Mouse (Mus musculus) E14TG2a.4 (cell line): Measurements from ENCODE around the gene Endog.

Experiments used
- CTCF ChIP-seq: conservative IDR thresholded peaks from 2 replicates; pipeline ENCODE4 v1.5.1; 2014; ENCODE audit warnings: low read length
- POU5F1 ChIP-seq: IDR thresholded peaks from 2 replicates; pipeline ENCODE4 v1.6.1; 2014; ENCODE audit warnings: low read length, borderline replicate concordance

DNA sequence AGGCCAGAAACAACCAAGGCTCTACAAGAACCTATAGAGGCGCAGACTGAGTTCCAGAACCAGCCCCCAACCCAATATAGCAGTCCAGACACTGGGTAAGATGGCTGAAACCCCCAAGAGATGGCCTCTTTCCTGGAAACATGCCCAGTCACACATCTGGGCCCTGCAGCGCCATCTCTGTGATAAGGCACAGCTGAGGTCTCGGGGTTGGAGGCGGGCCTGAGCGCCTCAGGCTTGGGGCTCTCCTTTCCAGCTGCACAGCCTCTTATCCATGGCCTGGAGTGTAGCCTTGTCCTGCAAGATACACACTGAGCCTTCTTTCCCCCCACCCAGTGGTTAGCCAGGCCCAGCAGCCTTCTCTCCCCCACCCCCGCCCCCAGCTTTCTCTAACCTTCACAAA, 14.0 kb downstream of the Endog start:
- TF ChIP-seq CTCF = no peak
- no peak for TF ChIP-seq POU5F1
